Mouse (Mus musculus) kidney, postnatal 0 days (tissue): ENCODE measurements around the gene Vangl1. TPM values are rescaled to one million over a fixed set of nuclear protein-coding genes. Genes with fewer than 3 reads are reported as not detected.

ENCODE experiments used
- ATAC-seq: fragments of 200-750 bp; cut with Nextera tagmentation; replicated peaks from 2 replicates; pipeline ENCODE4 v1.8.0; 2017; ENCODE audit warnings: low read depth, moderate number of reproducible peaks, moderate TSS enrichment, moderate library complexity; ENCODE audit not compliant: low FRiP score
- DNase-seq: peaks from one replicate; pipeline ENCODE4 v3.0.0-alpha.2; 2016; ENCODE audit warnings: low spot score
- H3K27ac ChIP-seq: fragments of 300-500 bp; sonication (generic); 2 replicates; pipeline ENCODE4 v1.5.1; 2014; ENCODE audit warnings: mild to moderate bottlenecking
- H3K27me3 ChIP-seq: fragments of 300-500 bp; sonication (generic); 2 replicates; pipeline ENCODE4 v1.6.1; 2014; ENCODE audit warnings: low read length, mixed read lengths; ENCODE audit not compliant: insufficient read depth
- H3K36me3 ChIP-seq: fragments of 300-500 bp; sonication (generic); 2 replicates; pipeline ENCODE4 v1.6.1; 2014; ENCODE audit warnings: low read length, mixed read lengths; ENCODE audit not compliant: insufficient read depth
- H3K4me1 ChIP-seq: fragments of 300-500 bp; sonication (generic); replicated peaks from 2 replicates; pipeline ENCODE4 v1.6.1; 2014; ENCODE audit warnings: antibody characterized with exemption, low read length, mixed read lengths; ENCODE audit not compliant: insufficient read depth
- H3K4me2 ChIP-seq: fragments of 300-500 bp; sonication (generic); 2 replicates; pipeline ENCODE4 v1.6.1; 2014; ENCODE audit warnings: mild to moderate bottlenecking, low read length, moderate library complexity, mixed read lengths
- H3K4me3 ChIP-seq: fragments of 300-500 bp; sonication (generic); replicated peaks from 2 replicates; pipeline ENCODE4 v1.5.1; 2014; ENCODE audit warnings: low read depth, low read length
- H3K9ac ChIP-seq: fragments of 300-500 bp; sonication (generic); 2 replicates; pipeline ENCODE4 v1.6.1; 2014; ENCODE audit warnings: low read depth, low read length
- H3K9me3 ChIP-seq: fragments of 300-500 bp; sonication (generic); replicated peaks from 2 replicates; pipeline ENCODE4 v1.6.1; 2016; ENCODE audit warnings: low read length, inconsistent platforms, mixed read lengths
- CTCF ChIP-seq: IDR thresholded peaks from 2 replicates; pipeline ENCODE4 v1.5.1; 2016; ENCODE audit warnings: antibody characterized with exemption, low read depth, mild to moderate bottlenecking, moderate library complexity
- WGBS: fragments of 180-500 bp; shearing (Covaris S2); extraction: QIAGEN DNeasy Blood & Tissue Kit; methylation state at CpG from one replicate; pipeline ENCODE4 v1.1.7; 2014; 5-methylcytosine and 5-hydroxymethylcytosine counted together
- polyA plus RNA-seq: library from polyadenylated mRNA; unstranded; fragments of >200 nt; fragmentation: Nextera tagmentation; extraction: Ambion mirVana; gene quantifications from 2 replicates; pipeline ENCODE4 v1.2.1, GENCODE M21; 2015

Vangl1 gene
- polyA plus RNA-seq, 1 experiment from 2014 or later: 12.8 TPM

GRCm38 (mm10) chr3:102125546-102125945 lies 78.9 kb downstream of the Vangl1 start:
- Histone ChIP-seq H3K27me3 (no peaks in the 10 kb centered on the region), H3K27ac (no peak overlapping the region), H3K4me3 (no peak overlapping the region), H3K36me3 (no peaks in the 10 kb centered on the region), H3K9ac (no peak overlapping the region), H3K4me1 (no peaks in the 10 kb centered on the region), H3K9me3 (no peaks in the 10 kb centered on the region), H3K4me2 (no peak overlapping the region)
- DNase-seq (no peak), ATAC-seq (no peak)
- no peak for TF ChIP-seq CTCF
- WGBS: 83% methylated on average over 1 of the region's 1 CpGs

DNA sequence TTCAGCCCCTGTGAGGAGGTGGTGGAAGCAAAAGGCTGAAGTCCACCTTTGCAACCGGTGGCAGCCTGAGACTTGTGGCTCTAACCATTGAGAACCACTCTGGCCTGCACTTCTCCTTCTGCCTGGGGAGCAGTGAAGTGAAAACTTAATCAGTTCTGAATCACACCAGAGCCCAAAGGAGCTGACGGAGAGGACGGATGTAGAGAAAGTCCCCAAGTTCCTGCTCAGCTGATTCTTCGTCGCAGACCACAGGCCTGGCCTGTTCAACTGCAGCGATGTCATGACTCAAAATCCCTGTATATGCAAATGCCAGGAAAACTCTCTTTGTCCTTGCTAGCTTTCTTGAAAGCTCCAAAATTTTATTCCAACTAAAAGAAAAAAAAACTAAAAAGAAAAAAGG lies 80.8 kb downstream of the Vangl1 start:
- WGBS: 58% methylated on average over 6 of the region's 6 CpGs
- ATAC-seq (no peak), DNase-seq (no peak)
- no peaks in the 10 kb centered on the region for H3K4me1 ChIP-seq
- no peak overlapping the region for H3K27ac ChIP-seq
- no peak for TF ChIP-seq CTCF
- H3K4me3 ChIP-seq: no peak overlapping the region
- H3K9ac ChIP-seq: no peak overlapping the region
- no peak overlapping the region for H3K4me2 ChIP-seq
- H3K27me3 ChIP-seq: no peaks in the 10 kb centered on the region
- no peaks in the 10 kb centered on the region for H3K36me3 ChIP-seq
- H3K9me3 ChIP-seq: no peaks in the 10 kb centered on the region

GRCm38 (mm10) chr3:102122046-102122445 lies 82.4 kb downstream of the Vangl1 start:
- Histone ChIP-seq H3K9me3 (no peaks in the 10 kb centered on the region), H3K9ac (no peak overlapping the region), H3K27ac (no peak overlapping the region), H3K4me3 (no peak overlapping the region), H3K36me3 (no peaks in the 10 kb centered on the region), H3K4me2 (no peak overlapping the region), H3K4me1 (no peaks in the 10 kb centered on the region), H3K27me3 (no peaks in the 10 kb centered on the region)
- DNase-seq: peak; percentile 16
- TF ChIP-seq CTCF: peak; percentile 58; the same call in 1 of the 2 replicates
- 78% methylated on average over 7 of the region's 7 CpGs for WGBS
- no peak for ATAC-seq

DNA sequence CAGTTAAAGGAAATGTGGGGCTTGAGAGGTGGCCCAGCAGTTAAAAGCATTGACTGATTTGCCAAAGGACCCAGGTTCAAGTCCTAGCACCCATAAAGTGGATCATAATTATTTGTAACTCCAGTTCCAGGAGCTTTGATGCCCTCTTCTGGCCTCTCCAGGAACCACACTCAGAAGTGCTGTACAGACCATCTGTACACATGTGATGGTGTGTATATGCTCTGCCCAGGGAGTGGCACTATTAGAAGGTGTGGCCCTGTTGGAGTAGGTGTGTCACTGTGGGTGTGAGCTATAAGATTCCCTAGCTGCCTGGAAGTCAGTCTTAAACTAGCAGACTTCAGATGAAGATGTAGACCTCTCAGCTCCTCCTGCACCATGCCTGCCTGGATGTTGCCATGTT lies 83.5 kb downstream of the Vangl1 start:
- H3K27me3 ChIP-seq: no peaks in the 10 kb centered on the region
- DNase-seq (no peak), ATAC-seq (no peak)
- H3K9ac ChIP-seq: no peak overlapping the region
- TF ChIP-seq CTCF: 0 out of 2 replicates have a peak, but pooled peaks have one; percentile 17
- no peaks in the 10 kb centered on the region for H3K36me3 ChIP-seq
- no peak overlapping the region for H3K4me3 ChIP-seq
- no peaks in the 10 kb centered on the region for H3K9me3 ChIP-seq
- no peak overlapping the region for H3K4me2 ChIP-seq
- no peaks in the 10 kb centered on the region for H3K4me1 ChIP-seq
- H3K27ac ChIP-seq: no peak overlapping the region

- DNase-seq: no peak
- H3K36me3 ChIP-seq: no peaks in the 10 kb centered on the region
- H3K27ac ChIP-seq: no peak overlapping the region
- H3K9ac ChIP-seq: no peak overlapping the region
- no peak overlapping the region for H3K4me2 ChIP-seq
- no peak overlapping the region for H3K4me3 ChIP-seq
- no peaks in the 10 kb centered on the region for H3K9me3 ChIP-seq
- no peak for ATAC-seq
- WGBS: 76% methylated on average over 7 of the region's 7 CpGs
- no peaks in the 10 kb centered on the region for H3K27me3 ChIP-seq
- no peak for TF ChIP-seq CTCF
- H3K4me1 ChIP-seq: no peaks in the 10 kb centered on the region
Observed at GRCm38 (mm10) chr3:102111979-102112599, 92.4 kb downstream of the Vangl1 start.

- Histone ChIP-seq H3K9ac (no peak overlapping the region), H3K4me1 (no peaks in the 10 kb centered on the region), H3K4me2 (no peak overlapping the region), H3K9me3 (no peaks in the 10 kb centered on the region), H3K27ac (no peak overlapping the region), H3K27me3 (no peaks in the 10 kb centered on the region), H3K36me3 (no peaks in the 10 kb centered on the region), H3K4me3 (no peak overlapping the region)
- 62% methylated on average over 3 of the region's 3 CpGs for WGBS
- no peak for TF ChIP-seq CTCF
- no peak for ATAC-seq
- no peak for DNase-seq
Observed at GRCm38 (mm10) chr3:102108201-102108600, 96.3 kb downstream of the Vangl1 start.
